In genomic region chr8:122190349-122191053, GRCm38 (mm10) we compare ENCODE assay signal across 8 mouse cellular contexts.
DNase-seq lines count a peak whose midpoint lies in the region; ATAC-seq and TF ChIP-seq lines count a peak whose summit lies in the region.

No protein-coding gene starts in this region.

- H3K9ac ChIP-seq in forebrain, embryonic 16.5 days (replicated peaks; ENCODE audit: low read depth, low read length) = no peak overlapping the region
- H3K9ac ChIP-seq in neural tube, embryonic 13.5 days = no peak overlapping the region

- H3K9me3 ChIP-seq in forebrain, embryonic 16.5 days (ENCODE audit: control insufficient read depth, low read length) = no peaks in the 10 kb centered on the region
- no peaks in the 10 kb centered on the region for H3K9me3 ChIP-seq in neural tube, embryonic 13.5 days

- TF ChIP-seq POLR2A in lung, adult 2 months (IDR thresholded peaks at IDR 0.05; ENCODE audit: borderline replicate concordance, extremely low read depth, low read depth, low read length) = no peak
- no peak for TF ChIP-seq POLR2A in cerebellum, adult 2 months (IDR thresholded peaks at IDR 0.05; ENCODE audit: borderline replicate concordance, insufficient read depth, low read length)

- 40% methylated on average over 16 of the region's 16 CpGs for WGBS in lung, adult 2 months
- 32% methylated on average over 16 of the region's 16 CpGs for WGBS in forebrain, embryonic 16.5 days
- 43% methylated on average over 16 of the region's 16 CpGs for WGBS in neural tube, embryonic 13.5 days
- 52% methylated on average over 16 of the region's 16 CpGs for WGBS in cerebellum, adult 2 months

- no peak overlapping the region for H3K4me3 ChIP-seq in lung, adult 2 months (replicated peaks; ENCODE audit: extremely low read depth, low read depth, low read length)
- H3K4me3 ChIP-seq in forebrain, embryonic 16.5 days (replicated peaks; ENCODE audit: low read length) = no peak overlapping the region
- H3K4me3 ChIP-seq in neural tube, embryonic 13.5 days = no peak overlapping the region
- no peak overlapping the region for H3K4me3 ChIP-seq in cerebellum, adult 2 months (replicated peaks; ENCODE audit: insufficient read depth, low read depth, low read length)

- H3K27ac ChIP-seq in forebrain, embryonic 16.5 days (ENCODE audit: low read length) = peak overlapping the region; percentile 15; the same call in 1 of the 2 replicates
- H3K27ac ChIP-seq in neural tube, embryonic 13.5 days (replicated peaks) = 0 out of 2 replicates have a peak overlapping the region, but pooled peaks have one; percentile 6
- no peak overlapping the region for H3K27ac ChIP-seq in cerebellum, adult 2 months (ENCODE audit: insufficient read depth, low read length)

- no peak overlapping the region for H3K4me2 ChIP-seq in forebrain, embryonic 16.5 days (ENCODE audit: low read length)
- no peak overlapping the region for H3K4me2 ChIP-seq in neural tube, embryonic 13.5 days

- H3K4me1 ChIP-seq in lung, adult 2 months (ENCODE audit: control insufficient read depth, insufficient read depth, low read length) = no peaks in the 10 kb centered on the region
- peaks cover 16% of the 10 kb centered on the region for H3K4me1 ChIP-seq in forebrain, embryonic 16.5 days (replicated peaks; ENCODE audit: control insufficient read depth, insufficient read depth, low read length)
- H3K4me1 ChIP-seq in neural tube, embryonic 13.5 days (replicated peaks) = peaks cover 50% of the 10 kb centered on the region
- H3K4me1 ChIP-seq in cerebellum, adult 2 months (ENCODE audit: control insufficient read depth, insufficient read depth, low read length) = no peaks in the 10 kb centered on the region

- peak; percentile 84 for ATAC-seq in forebrain, embryonic 16.5 days
- ATAC-seq in neural tube, embryonic 13.5 days (ENCODE audit: low read depth) = no peak

- DNase-seq in lung, adult 18-20 months = peak; percentile 28 to 47
- DNase-seq in lung, adult 2 months = no peak
- DNase-seq in layer of hippocampus, adult 18-20 months (ENCODE audit: low spot score in 2 of 2) = peak; percentile 27 to 45
- DNase-seq in cerebellum, adult 2 months = no peak
- DNase-seq in testis, postnatal 10 days (ENCODE audit: low spot score) = no peak
- no peak for DNase-seq in gastrocnemius, postnatal 4 days (ENCODE audit: low spot score in 2 of 2)

- H3K27me3 ChIP-seq in forebrain, embryonic 16.5 days (replicated peaks; ENCODE audit: control insufficient read depth, insufficient read depth, low read length) = no peaks in the 10 kb centered on the region
- no peaks in the 10 kb centered on the region for H3K27me3 ChIP-seq in neural tube, embryonic 13.5 days
- H3K27me3 ChIP-seq in cerebellum, adult 2 months (ENCODE audit: control insufficient read depth, insufficient read depth, low read length) = no peaks in the 10 kb centered on the region

- H3K36me3 ChIP-seq in forebrain, embryonic 16.5 days (ENCODE audit: control insufficient read depth, insufficient read depth) = no peaks in the 10 kb centered on the region
- no peaks in the 10 kb centered on the region for H3K36me3 ChIP-seq in neural tube, embryonic 13.5 days

- TF ChIP-seq CTCF in lung, adult 2 months (IDR thresholded peaks at IDR 0.05; ENCODE audit: insufficient read depth, low read length) = no peak
- no peak for TF ChIP-seq CTCF in cerebellum, adult 2 months (IDR thresholded peaks at IDR 0.05; ENCODE audit: borderline replicate concordance, insufficient read depth, low read depth, low read length)

Comparison
In these comparisons a context has a peak if more than half of its experiments do, and no peak if none do; other contexts are left out.
1. DNase-seq: peak in lung, adult 18-20 months (2 of 2) and layer of hippocampus, adult 18-20 months (2 of 2); none in lung, adult 2 months (single experiment), cerebellum, adult 2 months (0 of 2), testis, postnatal 10 days (single experiment) and gastrocnemius, postnatal 4 days (0 of 2).